Mouse (Mus musculus) lung, adult 2 months (tissue): ENCODE results near the gene Chia1. TPM values are rescaled to one million over a fixed set of nuclear protein-coding genes. Genes with fewer than 3 reads are reported as not detected.
"Not testable (repeated sequence)": the region's sequence is repeated elsewhere in the genome, so short reads cannot be mapped to it uniquely, and the experiment has no call there.

Experiments used
- DNase-seq: peaks from one replicate; pipeline ENCODE4 v3.0.0; 2022
- H3K4me1 ChIP-seq: fragments of 200-500 bp; 2 replicates; pipeline ENCODE4 v1.6.1; 2011; ENCODE audit warnings: low read length; ENCODE audit not compliant: control insufficient read depth, insufficient read depth
- H3K4me3 ChIP-seq: fragments of 200-500 bp; replicated peaks from 2 replicates; pipeline ENCODE3; 2011; ENCODE audit warnings: low read depth, mild to moderate bottlenecking, control low read depth, low read length; ENCODE audit errors: extremely low read depth
- CTCF ChIP-seq: fragments of 200-500 bp; IDR thresholded peaks from 2 replicates; pipeline ENCODE4 v1.5.1; 2011; ENCODE audit warnings: mild to moderate bottlenecking, low read length, control low read depth; ENCODE audit not compliant: insufficient read depth
- POLR2A ChIP-seq: fragments of 200-500 bp; IDR thresholded peaks from 2 replicates; pipeline ENCODE4 v1.6.1; 2011; ENCODE audit warnings: low read depth, mild to moderate bottlenecking, control low read depth, low read length, borderline replicate concordance; ENCODE audit errors: extremely low read depth
- WGBS: fragments of 180-500 bp; shearing (Covaris S2); methylation state at CpG from one replicate; pipeline ENCODE4 v1.1.7; 2018; 5-methylcytosine and 5-hydroxymethylcytosine counted together
- polyA plus RNA-seq: library from polyadenylated mRNA; depleted of rRNA; stranded (reverse); fragments of >200 nt; gene quantifications from 2 replicates; pipeline ENCODE4 v1.2.3, GENCODE M21; 2012; rRNA removed

The Chia1 gene
- polyA plus RNA-seq: 34.4 and 41.4 TPM in 2 replicates

GRCm38 (mm10) chr3:106112929-106113328 lies at the start of gene Chia1:
Gene Chia1 (plus strand): TSS chr3:106113229.
- 66% methylated on average over 3 of the region's 3 CpGs for WGBS
- DNase-seq: no peak

DNA sequence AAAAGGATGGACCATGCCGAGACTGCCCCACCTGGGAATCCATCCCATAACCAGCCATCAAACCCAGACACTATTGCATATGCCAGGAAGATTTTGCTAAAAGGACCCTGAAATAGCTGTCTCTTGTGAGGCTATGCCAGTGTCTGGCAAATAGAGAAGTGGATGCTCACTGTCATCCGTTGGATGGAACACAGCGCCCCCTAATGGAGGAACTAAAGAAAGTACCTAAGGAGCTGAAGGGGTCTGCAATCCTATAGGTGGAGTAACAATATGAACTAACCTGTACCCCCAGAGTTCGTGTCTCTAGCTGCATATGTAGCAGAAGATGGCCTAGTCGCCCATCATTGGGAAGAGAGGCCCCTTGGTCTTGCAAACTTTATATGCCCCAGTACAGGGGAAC lies 45.3 kb upstream of the Chia1 start:
- not testable (repeated sequence) for H3K4me3 ChIP-seq, H3K4me1 ChIP-seq, DNase-seq
- 37% methylated on average over 5 of the region's 5 CpGs for WGBS

More at GRCm38 (mm10) chr3:106112929-106113328, at the start of gene Chia1:
- Histone ChIP-seq H3K4me1 (no peaks in the 10 kb centered on the region; the same call in 1 of the 2 replicates), H3K4me3 (peak within 1 kb of the TSS; percentile 34)
- TF ChIP-seq CTCF: no peak
- no peak for TF ChIP-seq POLR2A

GRCm38 (mm10) chr3:106070994-106071393 lies 42.0 kb upstream of the Chia1 start:
- DNase-seq: no peak
- WGBS: 53% methylated on average over 2 of the region's 2 CpGs
- TF ChIP-seq CTCF (no peak), POLR2A (no peak)

GRCm38 (mm10) chr3:106074824-106075223 lies 38.2 kb upstream of the Chia1 start:
- Histone ChIP-seq H3K4me1 (no peaks in the 10 kb centered on the region), H3K4me3 (no peak overlapping the region)
- 36% methylated on average over 1 of the region's 1 CpGs for WGBS
- no peak for DNase-seq
- TF ChIP-seq POLR2A (no peak), CTCF (no peak)

More at GRCm38 (mm10) chr3:106070994-106071393, 42.0 kb upstream of the Chia1 start:
- no peak overlapping the region for H3K4me3 ChIP-seq
- H3K4me1 ChIP-seq: no peaks in the 10 kb centered on the region

- no peak for DNase-seq
- Histone ChIP-seq H3K4me3 (no peak overlapping the region), H3K4me1 (no peaks in the 10 kb centered on the region)
- no peak for TF ChIP-seq POLR2A
- no peak for TF ChIP-seq CTCF
These were observed 14.0 kb downstream of the Chia1 start for GRCm38 (mm10) chr3:106126999-106127398.

- TF ChIP-seq CTCF (no peak), POLR2A (no peak)
- Histone ChIP-seq H3K4me3 (no peak overlapping the region), H3K4me1 (no peaks in the 10 kb centered on the region)
- DNase-seq: no peak
- WGBS: 65% methylated on average over 4 of the region's 4 CpGs
These were observed 15.9 kb downstream of the Chia1 start for GRCm38 (mm10) chr3:106128807-106129493.

DNA sequence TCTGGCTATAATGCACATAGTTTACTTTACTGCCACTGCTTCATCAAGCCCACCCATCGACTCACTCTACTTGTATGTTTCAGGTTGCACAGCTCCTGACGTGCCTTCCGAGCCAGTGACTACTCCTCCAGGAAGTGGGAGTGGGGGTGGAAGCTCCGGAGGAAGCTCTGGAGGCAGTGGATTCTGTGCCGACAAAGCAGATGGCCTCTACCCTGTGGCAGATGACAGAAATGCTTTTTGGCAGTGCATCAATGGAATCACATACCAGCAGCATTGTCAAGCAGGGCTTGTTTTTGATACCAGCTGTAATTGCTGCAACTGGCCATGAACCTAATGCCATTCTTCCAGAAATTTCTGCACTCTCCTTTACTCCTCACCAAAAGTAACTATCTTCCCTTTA lies 18.7 kb downstream of the Chia1 start:
- Histone ChIP-seq H3K4me1 (no peaks in the 10 kb centered on the region), H3K4me3 (no peak overlapping the region)
- TF ChIP-seq CTCF (no peak), POLR2A (no peak)
- WGBS: 60% methylated on average over 5 of the region's 5 CpGs
- no peak for DNase-seq

- no peak for TF ChIP-seq CTCF
- TF ChIP-seq POLR2A: no peak
- no peaks in the 10 kb centered on the region for H3K4me1 ChIP-seq
- no peak for DNase-seq
- WGBS: 85% methylated on average over 10 of the region's 10 CpGs
- no peak overlapping the region for H3K4me3 ChIP-seq
These were observed 31.1 kb downstream of the Chia1 start for GRCm38 (mm10) chr3:106144081-106144480.

GRCm38 (mm10) chr3:106154413-106154812 lies 41.4 kb downstream of the Chia1 start:
- TF ChIP-seq POLR2A (no peak), CTCF (no peak)
- no peak overlapping the region for H3K4me3 ChIP-seq
- WGBS: 80% methylated on average over 2 of the region's 2 CpGs
- no peaks in the 10 kb centered on the region for H3K4me1 ChIP-seq
- no peak for DNase-seq

DNA sequence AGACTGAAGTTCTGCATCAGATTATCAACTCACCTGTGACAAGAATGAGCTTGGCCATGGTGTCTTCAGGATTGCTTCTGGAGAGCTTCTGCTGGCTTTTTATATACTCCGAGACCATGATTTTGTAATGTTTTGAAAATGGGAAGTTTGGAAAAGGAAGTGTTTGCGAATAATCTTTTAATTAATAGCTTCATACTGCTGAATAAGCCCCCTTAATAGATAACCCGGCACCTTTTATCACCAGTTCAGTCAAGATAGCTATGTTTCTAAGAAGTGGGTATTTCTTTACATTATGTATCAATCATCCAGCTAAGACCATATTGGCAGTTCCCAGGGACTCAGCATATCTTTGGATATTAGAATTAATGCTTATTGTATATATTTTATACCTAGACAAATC lies 54.4 kb downstream of the Chia1 start, which contains the start of gene Chil3:
Gene Chil3, minus strand, starts transcription at position 101 of the 400 bp plus-strand sequence.
- Histone ChIP-seq H3K4me1 (no peaks in the 10 kb centered on the region), H3K4me3 (no peak within 1 kb of the TSS)
- TF ChIP-seq POLR2A: peak; percentile 16; the same call in 1 of the 2 replicates
- no peak for TF ChIP-seq CTCF
- DNase-seq: no peak
- 71% methylated on average over 3 of the region's 3 CpGs for WGBS

DNA sequence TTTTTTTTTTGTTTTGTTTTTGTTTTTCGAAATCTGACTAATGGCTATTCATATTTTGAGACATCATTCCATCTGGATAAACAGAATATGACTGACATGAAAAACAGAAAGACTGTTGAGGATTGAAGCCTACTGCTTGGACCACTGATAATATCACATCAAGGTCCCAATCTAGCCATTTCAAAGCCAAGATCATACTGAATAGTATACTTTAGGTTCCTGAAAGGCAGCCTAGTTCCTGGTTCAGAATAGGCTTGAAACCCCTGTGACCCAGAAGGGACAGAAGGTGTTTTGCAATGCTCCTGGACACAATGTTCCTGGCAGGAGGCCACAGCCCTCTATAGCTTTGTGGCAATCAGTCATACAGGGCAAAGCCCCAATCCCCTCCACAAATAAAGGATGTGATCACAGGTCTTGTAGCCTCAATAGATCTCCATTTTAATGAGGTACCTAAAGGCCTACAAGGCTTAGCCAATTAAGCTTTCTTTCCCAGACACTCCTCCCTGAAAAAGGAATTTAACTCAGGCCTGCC lies 57.6 kb downstream of the Chia1 start:
- 31% methylated on average over 1 of the region's 1 CpGs for WGBS
- Histone ChIP-seq H3K4me1 (no peaks in the 10 kb centered on the region), H3K4me3 (no peak overlapping the region)
- DNase-seq: peak; percentile 42
- TF ChIP-seq CTCF: no peak
- no peak for TF ChIP-seq POLR2A
